Mouse (Mus musculus): ENCODE data around the gene Tmem135. TPM values are rescaled to one million over a fixed set of nuclear protein-coding genes. Genes with fewer than 3 reads are reported as not detected.

The Tmem135 gene
- polyA plus RNA-seq, 1 experiment from 2014 or later, result 15.1 TPM

- no peak overlapping the region for H3K9ac ChIP-seq (ENCODE audit: low read length)
- DNase-seq (ENCODE audit: low spot score, missing footprints), result peak; percentile 75
Measured at GRCm38 (mm10) chr7:89382892-89383291, 21.1 kb downstream of the Tmem135 start.

GRCm38 (mm10) chr7:89380935-89381705, 22.9 kb downstream of the Tmem135 start:
- WGBS, result 53% methylated on average over 7 of the region's 7 CpGs
- no peak for ATAC-seq (ENCODE audit: low FRiP score)

More at GRCm38 (mm10) chr7:89382892-89383291, 21.1 kb downstream of the Tmem135 start:
- Histone ChIP-seq H3K9me3 (ENCODE audit: control insufficient read depth, low read length) (no peaks in the 10 kb centered on the region), H3K27me3 (ENCODE audit: control insufficient read depth, insufficient read depth, low read length) (no peaks in the 10 kb centered on the region), H3K4me1 (ENCODE audit: control insufficient read depth, insufficient read depth, low read length) (no peaks in the 10 kb centered on the region; the same call in 1 of the 2 replicates), H3K36me3 (ENCODE audit: control insufficient read depth, insufficient read depth, low read length) (no peaks in the 10 kb centered on the region), H3K4me3 (ENCODE audit: low read depth, low read length) (no peak overlapping the region), H3K27ac (ENCODE audit: low read depth, low read length) (no peak overlapping the region), H3K4me2 (no peak overlapping the region)
- 100% methylated on average over 3 of the region's 3 CpGs for WGBS
- no peak for ATAC-seq (ENCODE audit: low FRiP score)

GRCm38 (mm10) chr7:89371623-89372295, 32.3 kb downstream of the Tmem135 start:
- DNase-seq (ENCODE audit: low spot score, missing footprints), result peak; percentile 44
- Histone ChIP-seq H3K9ac (ENCODE audit: low read length) (no peak overlapping the region), H3K27ac (ENCODE audit: low read depth, low read length) (no peak overlapping the region), H3K9me3 (ENCODE audit: control insufficient read depth, low read length) (no peaks in the 10 kb centered on the region), H3K4me1 (ENCODE audit: control insufficient read depth, insufficient read depth, low read length) (no peaks in the 10 kb centered on the region), H3K4me3 (ENCODE audit: low read depth, low read length) (no peak overlapping the region), H3K27me3 (ENCODE audit: control insufficient read depth, insufficient read depth, low read length) (no peaks in the 10 kb centered on the region; the same call in 1 of the 2 replicates), H3K36me3 (ENCODE audit: control insufficient read depth, insufficient read depth, low read length) (no peaks in the 10 kb centered on the region), H3K4me2 (no peak overlapping the region)
- 69% methylated on average over 6 of the region's 6 CpGs for WGBS
- ATAC-seq (ENCODE audit: low FRiP score), result no peak

More at GRCm38 (mm10) chr7:89380935-89381705, 22.9 kb downstream of the Tmem135 start:
- H3K4me1 ChIP-seq (ENCODE audit: control insufficient read depth, insufficient read depth, low read length), result no peaks in the 10 kb centered on the region; the same call in 1 of the 2 replicates
- H3K9me3 ChIP-seq (ENCODE audit: control insufficient read depth, low read length), result no peaks in the 10 kb centered on the region
- no peak overlapping the region for H3K4me3 ChIP-seq (ENCODE audit: low read depth, low read length)
- peak; percentile 81 for DNase-seq (ENCODE audit: low spot score, missing footprints)
- H3K9ac ChIP-seq (ENCODE audit: low read length), result no peak overlapping the region
- H3K27me3 ChIP-seq (ENCODE audit: control insufficient read depth, insufficient read depth, low read length), result no peaks in the 10 kb centered on the region
- no peaks in the 10 kb centered on the region for H3K36me3 ChIP-seq (ENCODE audit: control insufficient read depth, insufficient read depth, low read length)
- no peak overlapping the region for H3K4me2 ChIP-seq
- no peak overlapping the region for H3K27ac ChIP-seq (ENCODE audit: low read depth, low read length)

- Histone ChIP-seq H3K27me3 (ENCODE audit: control insufficient read depth, insufficient read depth, low read length) (no peaks in the 10 kb centered on the region; the same call in 1 of the 2 replicates), H3K4me2 (no peak overlapping the region), H3K27ac (ENCODE audit: low read depth, low read length) (no peak overlapping the region), H3K9me3 (ENCODE audit: control insufficient read depth, low read length) (no peaks in the 10 kb centered on the region), H3K4me3 (ENCODE audit: low read depth, low read length) (no peak overlapping the region), H3K4me1 (ENCODE audit: control insufficient read depth, insufficient read depth, low read length) (no peaks in the 10 kb centered on the region), H3K9ac (ENCODE audit: low read length) (no peak overlapping the region), H3K36me3 (ENCODE audit: control insufficient read depth, insufficient read depth, low read length) (no peaks in the 10 kb centered on the region)
- peak; percentile 66 for DNase-seq (ENCODE audit: low spot score, missing footprints)
- no peak for ATAC-seq (ENCODE audit: low FRiP score)
- 78% methylated on average over 1 of the region's 1 CpGs for WGBS
Measured at GRCm38 (mm10) chr7:89370917-89371316, 33.1 kb downstream of the Tmem135 start.

- H3K9me3 ChIP-seq (ENCODE audit: control insufficient read depth, low read length), result no peaks in the 10 kb centered on the region
- no peaks in the 10 kb centered on the region; the same call in 1 of the 2 replicates for H3K27me3 ChIP-seq (ENCODE audit: control insufficient read depth, insufficient read depth, low read length)
- H3K4me1 ChIP-seq (ENCODE audit: control insufficient read depth, insufficient read depth, low read length), result no peaks in the 10 kb centered on the region
- DNase-seq (ENCODE audit: low spot score, missing footprints) (peak; percentile 59), ATAC-seq (ENCODE audit: low FRiP score) (no peak)
- H3K36me3 ChIP-seq (ENCODE audit: control insufficient read depth, insufficient read depth, low read length), result no peaks in the 10 kb centered on the region
- no peak overlapping the region for H3K27ac ChIP-seq (ENCODE audit: low read depth, low read length)
- H3K9ac ChIP-seq (ENCODE audit: low read length), result no peak overlapping the region
- 82% methylated on average over 1 of the region's 1 CpGs for WGBS
- H3K4me2 ChIP-seq, result no peak overlapping the region
- H3K4me3 ChIP-seq (ENCODE audit: low read depth, low read length), result no peak overlapping the region
Measured at GRCm38 (mm10) chr7:89370086-89370485, 33.9 kb downstream of the Tmem135 start.

GRCm38 (mm10) chr7:89367643-89368042, 36.4 kb downstream of the Tmem135 start:
- H3K9me3 ChIP-seq (ENCODE audit: control insufficient read depth, low read length), result no peaks in the 10 kb centered on the region
- WGBS, result 16% methylated on average over 3 of the region's 3 CpGs
- no peaks in the 10 kb centered on the region for H3K36me3 ChIP-seq (ENCODE audit: control insufficient read depth, insufficient read depth, low read length)
- H3K9ac ChIP-seq (ENCODE audit: low read length), result no peak overlapping the region
- no peaks in the 10 kb centered on the region for H3K4me1 ChIP-seq (ENCODE audit: control insufficient read depth, insufficient read depth, low read length)
- no peak overlapping the region for H3K4me3 ChIP-seq (ENCODE audit: low read depth, low read length)
- DNase-seq (ENCODE audit: low spot score, missing footprints), result no peak
- no peak overlapping the region for H3K4me2 ChIP-seq
- ATAC-seq (ENCODE audit: low FRiP score), result no peak
- no peak overlapping the region for H3K27ac ChIP-seq (ENCODE audit: low read depth, low read length)
- H3K27me3 ChIP-seq (ENCODE audit: control insufficient read depth, insufficient read depth, low read length), result peaks cover 4% of the 10 kb centered on the region

- no peak overlapping the region for H3K27ac ChIP-seq (ENCODE audit: low read depth, low read length)
- no peak overlapping the region for H3K4me2 ChIP-seq
- no peak overlapping the region for H3K9ac ChIP-seq (ENCODE audit: low read length)
- DNase-seq (ENCODE audit: low spot score, missing footprints), result peak; percentile 80
- ATAC-seq (ENCODE audit: low FRiP score), result peak; percentile 64; the same call in 1 of the 2 replicates
- no peaks in the 10 kb centered on the region for H3K9me3 ChIP-seq (ENCODE audit: control insufficient read depth, low read length)
- H3K27me3 ChIP-seq (ENCODE audit: control insufficient read depth, insufficient read depth, low read length), result peaks cover 7% of the 10 kb centered on the region
- no peaks in the 10 kb centered on the region for H3K4me1 ChIP-seq (ENCODE audit: control insufficient read depth, insufficient read depth, low read length)
- no peak overlapping the region for H3K4me3 ChIP-seq (ENCODE audit: low read depth, low read length)
- WGBS, result 61% methylated on average over 10 of the region's 10 CpGs
- H3K36me3 ChIP-seq (ENCODE audit: control insufficient read depth, insufficient read depth, low read length), result no peaks in the 10 kb centered on the region
Measured at GRCm38 (mm10) chr7:89365135-89365880, 38.7 kb downstream of the Tmem135 start.

- no peak for DNase-seq (ENCODE audit: low spot score, missing footprints)
Measured at GRCm38 (mm10) chr7:89363975-89364374, 40.0 kb downstream of the Tmem135 start.

More at GRCm38 (mm10) chr7:89363975-89364374, 40.0 kb downstream of the Tmem135 start:
- Histone ChIP-seq H3K4me1 (ENCODE audit: control insufficient read depth, insufficient read depth, low read length) (no peaks in the 10 kb centered on the region), H3K27me3 (ENCODE audit: control insufficient read depth, insufficient read depth, low read length) (peaks cover 7% of the 10 kb centered on the region), H3K4me3 (ENCODE audit: low read depth, low read length) (no peak overlapping the region), H3K9me3 (ENCODE audit: control insufficient read depth, low read length) (no peaks in the 10 kb centered on the region), H3K9ac (ENCODE audit: low read length) (no peak overlapping the region), H3K36me3 (ENCODE audit: control insufficient read depth, insufficient read depth, low read length) (no peaks in the 10 kb centered on the region), H3K27ac (ENCODE audit: low read depth, low read length) (no peak overlapping the region), H3K4me2 (no peak overlapping the region)
- 94% methylated on average over 5 of the region's 5 CpGs for WGBS
- ATAC-seq (ENCODE audit: low FRiP score), result no peak
